Mouse (Mus musculus) testis, adult 2 months (tissue): ENCODE results near the gene Akr1a1.

Experiments
- CTCF ChIP-seq: fragments of 200-500 bp; IDR thresholded peaks from 2 replicates; pipeline ENCODE4 v1.5.1; 2012; ENCODE audit warnings: low read depth, mild to moderate bottlenecking, inconsistent platforms, low read length, moderate library complexity; ENCODE audit not compliant: control insufficient read depth, insufficient read depth, insufficient replicate concordance
- POLR2A ChIP-seq: fragments of 200-500 bp; IDR thresholded peaks from 2 replicates; pipeline ENCODE4 v1.6.1; 2012; ENCODE audit warnings: low read depth, mild to moderate bottlenecking, inconsistent platforms, low read length, moderate library complexity; ENCODE audit not compliant: control insufficient read depth

DNA sequence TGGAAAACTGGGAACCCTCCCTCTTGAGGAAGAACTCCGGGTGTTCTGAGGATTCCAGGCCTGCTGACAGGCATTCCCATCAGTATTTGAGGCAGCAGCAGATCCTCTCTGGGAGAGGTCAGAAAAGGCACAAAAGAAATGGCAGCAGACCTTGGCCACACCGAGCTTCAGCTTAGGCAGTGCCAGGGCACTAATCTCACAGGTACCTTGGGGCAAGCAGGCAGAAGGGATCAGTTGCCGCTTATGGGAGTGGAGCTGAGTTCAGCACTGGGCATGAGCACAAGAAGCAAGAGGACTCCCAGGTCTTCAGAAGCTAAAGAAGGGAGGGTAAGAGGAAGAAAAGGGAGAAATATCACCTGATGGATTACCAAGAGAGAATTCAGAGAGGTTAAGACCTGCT is 6.5 kb upstream of the Akr1a1 start:
- TF ChIP-seq POLR2A (no peak), CTCF (no peak)
